Mouse (Mus musculus): ENCODE data around the gene Pspn.

Pspn gene

DNA sequence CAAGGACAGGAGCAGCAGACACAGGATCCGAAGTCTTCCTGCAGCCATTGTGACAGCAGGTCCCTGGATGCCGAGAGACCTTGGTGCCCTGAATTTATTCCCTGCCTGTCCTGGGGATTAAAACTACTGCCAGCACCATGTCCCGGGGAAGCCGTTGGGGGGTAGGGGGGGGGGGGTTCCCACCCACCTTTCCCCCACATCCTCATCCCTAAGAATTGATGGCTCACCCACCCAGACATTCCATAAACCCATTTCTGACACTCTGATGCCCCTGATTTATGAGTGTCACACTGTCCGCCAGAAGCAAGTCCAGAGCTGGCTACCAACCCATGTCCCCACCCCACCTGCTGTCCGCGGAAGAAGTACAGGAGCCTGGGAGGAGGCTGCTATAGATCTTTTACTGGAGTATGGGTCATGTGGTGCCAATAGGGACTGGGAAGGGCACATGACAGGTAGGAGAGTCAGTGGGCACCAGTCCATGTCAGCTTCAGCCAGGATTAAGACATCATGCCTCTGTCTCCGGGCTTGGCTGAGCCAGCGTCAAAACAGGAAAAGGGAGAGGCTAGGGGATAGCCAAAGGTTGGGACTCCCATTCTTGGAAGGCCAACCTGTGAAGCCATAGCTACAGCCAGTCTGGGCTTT, at the start of gene Pspn:
Gene Pspn (minus strand): TSS at position 51 of the 642 bp plus-strand sequence.
- no peak for DNase-seq

DNA sequence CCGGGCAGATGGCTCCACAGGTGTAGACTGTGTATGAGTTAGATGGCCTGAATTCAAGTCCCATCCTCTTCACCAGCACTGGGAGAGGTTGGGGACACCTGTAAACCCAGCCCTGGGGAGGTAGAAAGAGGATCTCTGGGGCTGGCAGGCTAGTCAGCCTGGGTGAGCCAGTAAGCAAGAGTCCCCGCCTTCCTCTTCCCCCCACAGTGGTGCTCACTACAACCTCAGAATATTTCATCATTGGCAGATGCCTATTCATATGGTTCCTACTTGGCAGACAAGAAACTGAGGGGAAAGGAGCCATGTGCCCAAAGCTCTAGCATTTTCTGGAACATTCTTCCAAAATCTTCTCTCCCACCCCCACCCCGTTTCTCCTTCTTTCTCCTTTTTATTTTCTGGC, 49.0 kb upstream of the Pspn start:
- no peak for DNase-seq

DNA sequence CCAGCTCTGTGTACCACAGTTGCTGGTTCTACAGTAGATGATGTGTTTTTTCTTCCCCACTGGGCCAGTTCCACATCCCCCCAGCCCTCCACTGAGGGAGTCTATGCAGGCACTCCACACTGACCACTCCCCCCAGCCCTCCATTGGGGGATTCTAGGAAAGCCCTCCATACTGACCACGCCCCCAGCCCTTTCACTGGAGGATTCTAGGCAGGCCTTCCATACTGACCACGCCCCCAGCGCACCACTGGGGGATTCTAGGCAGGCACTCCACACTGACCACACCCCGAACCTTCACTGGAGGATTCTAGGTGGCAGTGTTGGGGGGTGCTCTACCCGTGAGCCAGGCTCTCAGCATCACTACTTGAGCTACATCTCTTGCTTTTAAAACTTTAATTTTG, 47.6 kb upstream of the Pspn start:
- no peak for DNase-seq

DNA sequence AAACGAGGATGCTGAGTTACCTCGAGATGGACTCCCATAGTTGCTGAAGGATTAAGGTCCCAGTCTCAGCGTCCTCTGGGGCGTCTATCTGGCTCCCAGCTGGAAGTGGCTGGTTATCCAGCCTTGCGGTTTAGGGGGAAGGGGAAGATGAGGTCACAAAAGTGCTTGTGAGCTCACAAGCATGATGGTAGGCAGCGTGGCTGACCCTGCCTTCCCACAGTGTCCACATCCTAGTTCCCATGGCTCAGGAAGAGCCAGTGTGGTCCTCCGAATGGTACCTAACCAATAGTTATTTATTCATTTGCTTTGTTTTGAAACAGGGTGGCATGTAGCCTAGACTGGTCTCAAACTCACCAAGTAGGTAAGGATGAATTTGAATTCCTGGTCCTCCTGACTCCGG, 41.7 kb upstream of the Pspn start, which contains the start of gene Slc25a41:
Gene Slc25a41 (minus strand): TSS at position 101 of the 400 bp plus-strand sequence.
- DNase-seq = no peak

GRCm38 (mm10) chr17:57038978-57039377, 39.2 kb upstream of the Pspn start:
- no peak for DNase-seq

DNA sequence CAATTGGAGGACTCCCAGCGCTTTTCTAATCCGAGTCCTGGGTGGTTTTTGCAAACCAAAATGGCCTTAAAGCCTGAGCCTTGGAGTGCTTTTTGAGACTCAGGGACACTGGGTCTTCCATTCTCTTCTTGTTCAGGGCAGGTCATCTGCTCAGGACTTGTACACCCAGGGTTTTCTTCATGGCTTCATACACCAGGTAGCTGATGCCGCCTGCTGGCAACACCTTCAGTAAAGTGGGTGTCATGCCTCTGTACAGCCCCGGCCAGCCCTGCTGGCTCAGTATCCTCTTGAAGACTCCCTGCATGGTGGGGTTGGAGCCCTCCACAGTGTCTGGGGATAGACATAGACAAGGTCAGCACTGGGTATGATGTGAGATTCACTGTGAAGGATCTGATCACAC, 33.0 kb upstream of the Pspn start:
- no peak for DNase-seq

DNA sequence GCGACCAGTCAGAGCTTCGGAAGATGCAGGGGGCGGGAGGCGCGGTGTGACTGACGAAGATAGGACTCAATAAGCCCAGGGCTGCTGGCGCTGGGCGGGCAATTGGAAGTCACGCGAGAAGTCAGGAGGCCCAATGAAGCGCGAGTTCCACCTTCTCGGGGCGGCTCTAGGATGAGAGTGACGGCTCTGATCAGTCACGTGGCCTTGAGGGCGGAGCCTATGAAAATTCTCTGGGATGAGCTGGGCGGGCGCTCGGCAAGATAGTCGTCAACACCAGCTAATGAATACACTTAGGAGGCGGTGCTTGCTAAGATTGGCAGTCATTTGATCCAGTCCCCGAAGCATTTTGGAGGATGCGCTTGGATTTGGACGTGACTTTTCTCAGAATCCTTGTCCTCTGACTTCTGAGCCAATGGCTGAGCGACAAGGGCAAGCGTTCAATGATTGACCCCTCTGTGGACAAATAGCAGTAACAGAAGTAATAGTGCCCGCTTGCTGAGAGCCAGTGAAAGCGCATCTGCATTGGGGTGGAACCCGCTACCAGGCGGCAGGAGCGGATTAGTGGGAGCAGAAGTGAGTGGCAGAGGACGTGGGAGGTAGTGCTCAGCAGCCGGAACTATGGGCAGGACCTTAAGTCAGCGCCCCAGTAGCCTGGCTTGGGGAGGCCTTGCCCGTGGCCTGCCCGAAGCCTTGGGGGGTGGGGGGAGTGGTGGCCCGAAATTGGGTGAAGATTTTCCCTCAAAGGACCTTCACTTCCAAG, 32.0 kb upstream of the Pspn start:
- peak; percentile 100 for DNase-seq

- peak; percentile 60 for DNase-seq
These were observed 31.3 kb upstream of the Pspn start, which contains the start of gene Khsrp for GRCm38 (mm10) chr17:57030931-57031660. TSS of gene Khsrp (minus strand) at chr17:57031522.

DNA sequence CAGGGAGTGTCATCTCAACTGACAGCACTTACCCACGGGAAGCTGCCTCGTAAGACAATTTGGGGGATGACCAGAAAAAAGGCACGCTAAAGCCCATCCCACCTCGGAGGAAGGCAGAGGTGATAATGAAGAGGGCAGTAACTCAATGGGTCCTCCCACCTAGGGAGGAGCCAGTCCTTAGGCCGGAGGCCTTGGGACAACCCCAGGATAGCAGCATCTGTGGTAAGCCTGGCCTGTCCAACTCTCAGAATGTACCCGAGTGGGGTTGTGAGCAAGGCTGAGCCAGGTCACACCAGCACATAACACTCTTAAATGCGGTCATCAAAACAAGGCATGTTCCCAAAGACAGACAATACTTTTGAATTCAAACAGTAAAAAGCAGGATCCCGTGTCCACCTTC, 29.9 kb upstream of the Pspn start:
- peak; percentile 26 for DNase-seq

- no peak for DNase-seq
These were observed 27.7 kb upstream of the Pspn start for GRCm38 (mm10) chr17:57027471-57027870.

GRCm38 (mm10) chr17:57020960-57021359, 21.1 kb upstream of the Pspn start:
- DNase-seq = no peak

- no peak for DNase-seq
These were observed 19.9 kb upstream of the Pspn start for GRCm38 (mm10) chr17:57019693-57020092.

DNA sequence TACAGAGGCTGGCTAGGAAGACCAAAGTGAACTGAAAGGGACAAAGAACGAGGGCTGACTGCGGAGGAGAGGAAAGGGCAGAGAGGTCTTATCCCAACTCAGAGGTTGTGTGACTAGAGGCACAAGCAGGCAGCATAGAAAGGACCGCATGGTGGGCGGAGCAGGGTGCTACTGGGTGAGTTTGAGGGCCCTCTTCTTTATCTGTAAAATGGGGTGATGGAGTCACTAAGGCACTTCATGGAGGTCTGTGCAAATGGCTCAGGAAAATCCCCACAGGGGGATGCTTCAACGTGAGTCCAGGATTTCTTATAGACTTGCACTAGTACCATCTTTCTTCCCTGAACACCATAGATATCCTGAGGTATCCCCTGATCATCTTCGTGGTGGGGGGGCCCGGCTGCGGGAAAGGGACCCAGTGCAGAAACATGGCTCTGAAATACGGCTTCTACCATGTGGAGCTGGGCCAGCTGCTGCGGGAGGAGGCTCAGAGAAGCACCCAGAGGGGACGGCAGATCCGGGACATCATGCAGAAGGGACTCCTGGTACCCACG, 12.5 kb upstream of the Pspn start:
- no peak for DNase-seq

- DNase-seq = peak; percentile 98
These were observed 11.7 kb upstream of the Pspn start, which contains the start of the genes Gtf2f1 and Gm17949 for GRCm38 (mm10) chr17:57011236-57012141. TSS of gene Gtf2f1 (minus strand) at chr17:57011288. TSS of gene Gm17949 (plus strand) at chr17:57011469.

DNA sequence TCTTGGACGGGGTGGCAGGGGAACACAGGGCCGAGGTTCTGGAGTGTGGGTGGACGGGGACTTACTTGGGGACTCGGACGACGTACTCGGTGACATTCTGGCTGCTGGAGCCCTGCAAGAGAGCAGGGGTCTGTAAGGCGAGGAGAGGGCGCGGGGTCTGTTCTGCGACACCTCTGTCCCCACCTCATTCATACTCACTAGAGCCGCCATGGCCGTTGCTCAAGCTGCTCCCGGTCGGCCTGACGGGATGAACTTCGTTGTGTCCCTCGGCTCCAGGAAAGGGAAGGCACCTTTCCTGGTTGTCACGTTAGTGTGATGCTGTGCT, 11.1 kb upstream of the Pspn start:
- DNase-seq = no peak

DNA sequence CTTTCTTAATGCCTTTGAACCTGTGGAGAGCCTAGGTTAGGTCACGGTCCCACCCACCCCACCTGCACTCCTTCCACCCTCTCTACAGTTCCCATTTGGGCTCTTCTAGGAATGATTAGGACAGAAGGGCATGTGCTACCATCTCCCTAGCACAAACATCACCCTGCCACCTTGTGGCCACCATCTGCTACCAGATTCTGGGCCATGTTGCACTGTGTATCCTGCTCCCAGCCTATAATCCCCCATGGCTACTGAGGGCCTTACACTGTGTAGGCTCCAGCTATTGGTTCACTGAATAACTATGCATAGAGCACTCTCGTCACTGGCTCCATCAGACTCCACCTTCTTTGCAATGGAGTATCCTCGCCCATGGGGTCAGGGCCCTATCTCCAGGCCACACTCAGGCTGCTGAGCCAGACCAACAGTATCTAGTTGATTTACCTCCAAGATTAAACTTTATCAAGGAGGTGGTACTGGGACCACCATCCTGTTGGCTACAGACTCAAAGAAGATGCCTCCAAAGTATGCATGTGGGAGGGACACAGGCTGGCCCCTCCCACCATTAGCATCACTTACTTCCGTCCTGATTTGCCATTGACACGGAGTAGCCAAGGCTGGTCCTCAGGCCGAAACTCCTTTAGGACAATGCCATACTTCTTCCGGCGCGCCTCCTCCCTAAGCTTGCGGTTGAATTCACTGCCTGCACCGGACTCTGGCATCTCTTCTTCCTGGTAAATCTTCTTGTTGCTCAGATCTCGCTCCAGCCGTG, 7.5 kb upstream of the Pspn start:
- DNase-seq = no peak

DNA sequence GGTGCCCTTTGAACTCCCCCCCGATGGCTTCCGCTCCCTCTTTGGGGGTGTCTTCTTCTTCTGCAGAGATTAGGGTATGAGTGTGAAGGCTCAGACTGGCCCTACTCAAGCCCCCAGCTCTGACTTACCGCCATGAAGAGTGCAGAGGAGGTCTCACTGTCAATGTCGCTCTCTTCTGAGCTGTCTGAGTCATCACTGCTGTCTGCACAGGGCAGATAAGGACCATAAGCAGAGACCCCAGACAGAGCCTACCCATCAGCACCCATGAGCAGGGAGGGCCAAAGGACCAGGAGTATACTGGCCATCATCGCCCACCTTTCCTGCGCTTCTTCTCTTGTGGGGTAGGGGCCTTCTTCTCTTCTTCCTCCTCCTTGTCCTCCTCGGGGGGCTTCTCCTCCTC, 4.2 kb upstream of the Pspn start:
- DNase-seq = no peak

DNA sequence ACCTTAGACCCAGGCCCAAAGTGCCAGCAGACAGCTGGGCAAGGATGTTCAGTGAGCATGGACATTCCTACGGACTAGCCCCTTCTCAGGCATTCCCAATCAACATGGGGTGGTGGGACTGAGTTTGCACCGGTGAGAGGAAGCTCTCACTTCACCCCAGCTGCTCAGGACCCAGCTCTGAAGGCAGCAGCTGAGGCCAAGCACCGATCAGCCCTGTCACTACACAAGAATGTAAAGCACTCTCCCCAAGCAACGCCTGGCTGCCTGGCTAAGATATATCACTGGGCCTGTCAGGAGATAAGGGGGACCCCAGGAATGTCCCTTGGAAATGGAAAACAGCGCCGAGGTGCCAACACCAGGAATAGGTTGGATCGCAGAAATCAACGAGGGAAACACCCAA, 1.4 kb upstream of the Pspn start:
- no peak for DNase-seq

DNA sequence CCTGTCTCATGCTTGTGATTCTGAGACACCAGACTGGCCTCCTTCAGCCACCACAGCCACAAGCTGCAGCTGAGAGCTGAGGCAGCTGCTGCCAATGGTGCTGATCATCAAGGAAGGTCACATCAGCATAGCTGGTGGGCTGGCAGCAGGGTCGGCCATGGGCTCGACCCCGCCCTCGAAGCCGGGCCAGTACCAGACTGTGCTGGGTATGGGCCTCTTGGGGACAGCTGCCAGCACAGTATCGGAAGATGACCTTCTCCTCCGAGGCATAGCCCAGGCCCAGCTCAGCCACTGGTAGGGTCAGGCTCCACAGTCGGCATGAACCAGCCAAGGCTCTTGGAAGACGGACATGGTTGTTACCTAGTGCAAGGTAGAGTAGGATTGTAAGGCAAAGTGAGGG, 404 bp downstream of the Pspn start:
- no peak for DNase-seq

DNA sequence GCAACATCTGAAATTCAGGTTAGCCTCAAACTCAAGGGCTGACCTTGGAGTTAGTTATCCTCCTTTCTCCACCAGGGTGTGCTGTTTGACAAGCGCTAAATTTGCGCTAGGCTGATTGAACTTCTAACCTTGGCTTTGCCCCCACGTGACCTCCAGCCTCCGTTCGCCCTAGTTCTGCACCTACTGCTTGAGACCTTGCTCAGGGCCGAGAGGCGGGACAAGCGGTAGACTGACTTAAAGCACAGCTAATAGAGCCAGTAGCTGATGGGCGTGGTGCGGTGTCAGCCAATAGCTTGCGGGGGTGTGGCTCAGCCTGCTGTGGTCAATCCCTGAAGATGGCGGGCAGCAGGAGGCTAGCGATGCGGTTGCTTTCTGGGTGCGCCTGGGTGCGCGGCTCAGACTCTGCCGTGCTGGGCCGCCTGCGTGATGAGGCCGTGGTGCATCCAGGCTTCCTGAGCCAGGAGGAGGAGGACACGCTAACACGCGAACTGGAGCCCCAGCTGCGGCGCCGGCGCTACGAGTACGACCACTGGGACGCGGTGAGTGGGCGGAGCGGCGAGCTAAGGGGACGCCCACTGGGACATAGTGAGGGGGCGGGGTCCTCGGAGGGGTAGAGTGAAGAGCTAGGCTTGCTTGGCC, 2.7 kb downstream of the Pspn start, which contains the start of gene Alkbh7:
Gene Alkbh7 (plus strand): TSS at position 311 of the 639 bp plus-strand sequence.
- DNase-seq = peak; percentile 98

- no peak for DNase-seq
These were observed 3.3 kb downstream of the Pspn start for GRCm38 (mm10) chr17:56996506-56996905.

All from kidney, postnatal 14 days (tissue).